Mouse (Mus musculus) stomach, embryonic 14.5 days (tissue): ENCODE measurements around the gene 4921524J17Rik. TPM values are rescaled to one million over a fixed set of nuclear protein-coding genes. Genes with fewer than 3 reads are reported as not detected.

ENCODE experiments used
- ATAC-seq: fragments of 200-750 bp; cut with Nextera tagmentation; 2 replicates; pipeline ENCODE4 v1.8.0; 2017; ENCODE audit warnings: low read depth, moderate TSS enrichment; ENCODE audit not compliant: insufficient number of reproducible peaks, insufficient read depth, low FRiP score
- H3K27ac ChIP-seq: fragments of 300-500 bp; sonication (generic); 2 replicates; pipeline ENCODE4 v1.5.1; 2014; ENCODE audit warnings: mild to moderate bottlenecking, low read length, moderate library complexity, mixed read lengths
- H3K27me3 ChIP-seq: fragments of 300-500 bp; sonication (generic); 2 replicates; pipeline ENCODE4 v1.6.1; 2014; ENCODE audit warnings: low read length, control low read depth, mixed read lengths; ENCODE audit not compliant: control insufficient read depth, insufficient read depth
- H3K36me3 ChIP-seq: fragments of 300-500 bp; sonication (generic); 2 replicates; pipeline ENCODE4 v1.6.1; 2014; ENCODE audit warnings: mild to moderate bottlenecking, control low read depth, low read length, moderate library complexity, mixed read lengths; ENCODE audit not compliant: control insufficient read depth, insufficient read depth
- H3K4me1 ChIP-seq: fragments of 300-500 bp; sonication (generic); 2 replicates; pipeline ENCODE4 v1.6.1; 2014; ENCODE audit warnings: low read length, control low read depth, mixed read lengths; ENCODE audit not compliant: control insufficient read depth, insufficient read depth
- H3K4me2 ChIP-seq: fragments of 300-500 bp; sonication (generic); replicated peaks from 2 replicates; pipeline ENCODE4 v1.6.1; 2014; ENCODE audit warnings: low read depth, low read length, control low read depth
- H3K4me3 ChIP-seq: fragments of 300-500 bp; sonication (generic); 2 replicates; pipeline ENCODE4 v1.5.1; 2014; ENCODE audit warnings: low read depth, low read length, control low read depth
- H3K9ac ChIP-seq: fragments of 300-500 bp; sonication (generic); replicated peaks from 2 replicates; pipeline ENCODE4 v1.6.1; 2014; ENCODE audit warnings: low read depth, mild to moderate bottlenecking, control low read depth, low read length, moderate library complexity, mixed read lengths
- H3K9me3 ChIP-seq: fragments of 300-500 bp; sonication (generic); 2 replicates; pipeline ENCODE4 v1.6.1; 2016; ENCODE audit warnings: low read depth, low read length, control low read depth; ENCODE audit not compliant: control insufficient read depth
- WGBS: fragments of 180-500 bp; shearing (Covaris S2); extraction: QIAGEN DNeasy Blood & Tissue Kit; methylation state at CpG from one replicate; pipeline ENCODE4 v1.1.7; 2014; 5-methylcytosine and 5-hydroxymethylcytosine counted together
- polyA plus RNA-seq: library from polyadenylated mRNA; unstranded; fragments of >200 nt; fragmentation: Nextera tagmentation; extraction: Ambion mirVana; gene quantifications from 2 replicates; pipeline ENCODE4 v1.2.1, GENCODE M21; 2014

4921524J17Rik gene
- 37.9 and 40.0 TPM in 2 replicates for polyA plus RNA-seq

DNA sequence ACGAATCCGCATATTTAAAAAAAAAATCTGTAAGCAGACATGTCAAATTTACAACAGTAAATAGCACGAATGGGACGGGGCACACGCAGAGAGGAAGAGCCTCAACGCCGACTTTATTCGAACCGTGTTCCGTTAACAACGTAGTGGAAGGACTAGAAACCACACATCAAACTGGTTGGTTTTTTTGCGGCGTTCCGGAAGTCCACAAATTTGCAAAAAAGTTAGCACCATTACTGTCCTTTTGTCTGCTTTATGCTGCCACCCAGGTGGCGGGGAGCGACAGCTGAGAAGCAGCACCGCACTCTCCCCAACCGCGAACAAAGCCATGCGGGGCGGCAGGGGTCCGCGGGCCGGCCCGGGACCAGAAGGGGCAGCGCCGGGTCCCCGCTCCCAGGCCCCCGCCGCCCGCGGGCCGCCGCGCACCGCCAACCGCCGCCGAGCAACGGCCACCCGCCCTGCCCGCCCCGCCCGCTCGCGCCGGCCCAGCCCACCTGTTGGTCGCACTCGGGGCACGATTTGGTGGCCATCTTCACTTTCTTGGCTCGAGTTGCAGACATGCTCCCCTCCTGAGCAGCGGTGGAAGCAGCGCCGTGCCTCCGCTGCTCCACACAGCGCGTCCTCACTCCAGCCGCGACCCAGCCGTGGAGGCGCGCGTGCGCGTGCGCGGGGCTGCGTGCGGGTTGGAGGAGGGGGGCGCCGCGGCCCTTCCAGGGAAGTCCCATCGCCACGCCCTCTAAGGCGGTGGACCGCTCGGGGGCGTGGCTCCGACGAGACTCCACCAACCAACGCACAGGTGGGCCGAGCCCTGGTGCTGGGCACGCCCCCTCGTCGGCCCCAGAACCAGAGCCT is at the start of gene 4921524J17Rik:
4921524J17Rik (minus strand) TSS at position 666 of the 849 bp plus-strand sequence.
- peak within 1 kb of the TSS; percentile 83 for H3K9ac ChIP-seq
- peak within 1 kb of the TSS; percentile 87 for H3K27ac ChIP-seq
- H3K4me3 ChIP-seq, result peak within 1 kb of the TSS; percentile 65
- ATAC-seq, result peak; percentile 100
- H3K36me3 ChIP-seq, result no peaks in the 10 kb centered on the region
- H3K4me1 ChIP-seq, result peaks cover 29% of the 10 kb centered on the region
- H3K9me3 ChIP-seq, result no peaks in the 10 kb centered on the region
- H3K4me2 ChIP-seq, result peak within 1 kb of the TSS; percentile 59
- WGBS, result 1% methylated on average over 66 of the region's 85 CpGs
- no peaks in the 10 kb centered on the region for H3K27me3 ChIP-seq

DNA sequence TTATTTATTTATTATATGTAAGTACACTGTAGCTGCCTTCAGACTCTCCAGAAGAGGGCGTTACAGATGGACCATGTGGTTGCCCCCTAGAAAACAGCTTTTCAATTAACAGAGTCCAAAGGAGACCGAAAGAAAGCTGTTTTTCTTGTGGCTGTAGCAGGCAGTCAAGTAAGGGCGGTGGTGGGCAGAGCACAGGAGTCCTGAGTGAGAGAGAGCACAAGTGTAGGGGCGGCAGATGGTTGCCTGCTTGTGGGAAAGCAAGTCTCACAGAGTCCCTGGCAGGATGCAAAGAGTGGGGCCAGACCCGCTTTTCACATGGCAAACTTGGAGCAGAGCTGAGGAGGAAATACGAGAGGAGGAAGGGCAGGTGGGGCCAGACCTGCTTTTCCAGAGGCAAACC is 49.8 kb upstream of the 4921524J17Rik start:
- Histone ChIP-seq H3K4me1 (no peaks in the 10 kb centered on the region), H3K9me3 (no peaks in the 10 kb centered on the region)
- 63% methylated on average over 6 of the region's 6 CpGs for WGBS

DNA sequence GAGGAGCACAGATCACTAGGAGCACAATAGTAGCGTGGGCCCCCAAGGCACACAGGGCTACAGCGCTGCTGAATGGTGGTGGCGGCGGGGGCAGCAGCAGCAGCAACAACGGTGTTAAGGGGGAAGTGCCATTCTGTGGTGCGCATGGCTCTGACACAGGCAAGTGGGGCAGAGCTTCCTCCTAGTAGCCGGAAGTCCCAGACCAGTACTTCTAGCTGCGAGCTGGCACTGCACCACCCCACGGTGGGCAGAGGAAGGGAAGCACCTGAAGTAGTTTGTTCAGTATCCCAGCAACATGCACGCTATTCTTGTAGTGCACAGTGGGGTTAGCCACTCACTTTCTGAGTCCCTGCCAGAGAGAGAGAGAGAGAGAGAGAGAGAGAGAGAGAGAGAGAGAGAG is 49.3 kb upstream of the 4921524J17Rik start:
- Histone ChIP-seq H3K9ac (no peak overlapping the region), H3K27me3 (no peaks in the 10 kb centered on the region), H3K4me3 (no peak overlapping the region), H3K4me1 (no peaks in the 10 kb centered on the region), H3K36me3 (no peaks in the 10 kb centered on the region), H3K4me2 (no peak overlapping the region), H3K9me3 (no peaks in the 10 kb centered on the region), H3K27ac (no peak overlapping the region)
- ATAC-seq, result peak; percentile 53; the same call in 1 of the 2 replicates
- WGBS, result 26% methylated on average over 10 of the region's 10 CpGs

More for the DNA sequence above, 49.8 kb upstream of the 4921524J17Rik start:
- H3K4me2 ChIP-seq, result no peak overlapping the region
- no peak overlapping the region for H3K4me3 ChIP-seq
- H3K27me3 ChIP-seq, result no peaks in the 10 kb centered on the region
- H3K27ac ChIP-seq, result no peak overlapping the region
- no peak overlapping the region for H3K9ac ChIP-seq
- no peaks in the 10 kb centered on the region for H3K36me3 ChIP-seq
- ATAC-seq, result no peak

DNA sequence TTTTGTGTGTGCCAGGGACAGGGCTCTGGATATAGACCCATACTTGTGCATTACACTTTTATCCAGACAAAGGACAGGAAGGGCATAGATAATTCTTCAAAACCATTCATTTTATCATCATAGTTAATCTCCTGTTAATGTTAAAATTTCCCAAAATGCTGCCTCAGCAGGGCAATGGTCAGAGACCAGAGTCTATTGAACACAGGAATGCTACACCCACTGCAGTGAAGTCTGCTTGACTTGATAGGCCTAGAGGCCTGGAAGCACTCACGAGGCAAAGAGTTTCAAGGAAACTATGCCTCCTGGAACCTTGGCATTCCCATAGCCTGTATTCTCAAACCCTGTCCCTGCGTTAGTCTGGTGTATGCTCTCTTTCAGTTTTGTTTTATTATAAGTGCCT is 47.1 kb upstream of the 4921524J17Rik start:
- H3K9me3 ChIP-seq, result no peaks in the 10 kb centered on the region
- 93% methylated on average over 2 of the region's 2 CpGs for WGBS
- H3K4me2 ChIP-seq, result no peak overlapping the region
- no peak overlapping the region for H3K27ac ChIP-seq
- H3K9ac ChIP-seq, result no peak overlapping the region
- no peak for ATAC-seq
- H3K36me3 ChIP-seq, result no peaks in the 10 kb centered on the region
- H3K4me1 ChIP-seq, result no peaks in the 10 kb centered on the region
- no peak overlapping the region for H3K4me3 ChIP-seq
- H3K27me3 ChIP-seq, result no peaks in the 10 kb centered on the region

DNA sequence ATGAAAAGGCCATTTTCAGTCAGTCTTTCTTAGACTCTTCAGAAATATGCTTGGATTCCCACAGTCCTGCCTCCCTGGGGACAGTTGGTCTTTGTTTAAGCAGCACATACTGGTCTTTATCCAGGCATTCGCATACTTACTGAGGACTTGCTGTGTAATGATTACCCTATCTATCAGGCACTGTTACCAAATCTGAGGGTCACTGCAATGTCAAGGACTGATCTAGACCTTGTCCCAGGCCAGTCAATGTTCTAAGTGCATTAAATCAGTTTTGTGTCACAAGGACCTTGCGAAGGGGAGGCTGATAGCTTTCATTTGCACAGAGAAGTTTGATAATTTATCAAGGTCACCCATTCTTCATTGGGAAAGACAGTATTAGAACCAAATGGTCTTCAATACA is 45.8 kb upstream of the 4921524J17Rik start:
- H3K4me3 ChIP-seq, result no peak overlapping the region
- no peaks in the 10 kb centered on the region for H3K27me3 ChIP-seq
- H3K4me1 ChIP-seq, result no peaks in the 10 kb centered on the region
- H3K9me3 ChIP-seq, result no peaks in the 10 kb centered on the region
- no peak for ATAC-seq
- no peak overlapping the region for H3K9ac ChIP-seq
- no peak overlapping the region for H3K4me2 ChIP-seq
- no peak overlapping the region for H3K27ac ChIP-seq
- no peaks in the 10 kb centered on the region for H3K36me3 ChIP-seq
- 78% methylated on average over 2 of the region's 2 CpGs for WGBS

DNA sequence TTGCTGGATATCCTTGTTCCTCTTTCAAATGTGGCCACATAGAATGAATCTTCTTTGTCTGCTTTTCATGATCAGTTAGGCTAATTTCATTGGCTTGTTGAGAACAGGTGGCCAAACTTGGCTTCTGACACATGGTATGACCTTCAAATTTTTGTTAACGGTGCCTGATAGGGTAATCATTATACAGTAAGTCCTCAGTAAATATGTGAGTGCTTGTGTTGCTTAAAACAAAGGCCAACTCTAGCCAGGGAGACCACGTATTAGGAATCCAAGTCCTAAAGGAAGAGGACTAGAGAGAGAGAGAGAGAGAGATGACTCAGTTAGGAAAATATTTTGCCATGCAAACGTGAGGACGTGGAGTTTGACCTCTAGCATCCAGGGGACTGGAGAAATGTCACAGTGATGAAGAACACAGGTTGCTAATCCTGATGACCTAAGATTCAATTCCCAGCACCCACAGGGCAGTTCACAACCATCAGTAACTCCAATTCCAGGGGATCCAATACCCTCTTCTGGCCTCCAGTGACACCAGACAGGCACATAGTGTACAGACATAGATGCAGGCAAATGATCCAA is 44.4 kb upstream of the 4921524J17Rik start:
- no peaks in the 10 kb centered on the region for H3K4me1 ChIP-seq
- H3K27ac ChIP-seq, result no peak overlapping the region
- no peak for ATAC-seq
- no peaks in the 10 kb centered on the region for H3K36me3 ChIP-seq
- H3K27me3 ChIP-seq, result no peaks in the 10 kb centered on the region
- no peak overlapping the region for H3K9ac ChIP-seq
- WGBS, result 56% methylated on average over 4 of the region's 4 CpGs
- no peaks in the 10 kb centered on the region for H3K9me3 ChIP-seq
- H3K4me2 ChIP-seq, result no peak overlapping the region
- no peak overlapping the region for H3K4me3 ChIP-seq

DNA sequence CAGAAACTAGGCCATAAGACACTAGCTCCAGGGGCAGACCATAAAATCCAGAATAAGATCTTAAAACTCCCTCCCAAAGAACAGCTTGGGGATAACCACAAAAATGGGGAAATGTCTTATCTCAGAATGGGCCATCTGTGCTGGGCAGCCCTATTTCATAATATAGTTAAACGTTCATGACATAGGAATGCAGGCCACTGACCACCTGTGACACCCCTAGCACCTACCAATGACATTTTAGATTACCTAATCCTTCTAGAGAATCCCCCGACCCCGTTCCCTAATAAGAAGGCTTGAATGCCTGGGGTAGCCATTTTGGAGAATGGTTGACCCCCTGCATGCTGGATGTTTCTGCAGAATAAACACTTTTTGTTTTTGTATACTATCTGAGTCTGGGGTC is 42.3 kb upstream of the 4921524J17Rik start:
- Histone ChIP-seq H3K4me3 (no peak overlapping the region), H3K9me3 (no peaks in the 10 kb centered on the region), H3K4me1 (no peaks in the 10 kb centered on the region), H3K4me2 (no peak overlapping the region), H3K27ac (no peak overlapping the region), H3K27me3 (no peaks in the 10 kb centered on the region), H3K36me3 (no peaks in the 10 kb centered on the region), H3K9ac (no peak overlapping the region)
- no peak for ATAC-seq
- WGBS, result 90% methylated on average over 3 of the region's 3 CpGs

DNA sequence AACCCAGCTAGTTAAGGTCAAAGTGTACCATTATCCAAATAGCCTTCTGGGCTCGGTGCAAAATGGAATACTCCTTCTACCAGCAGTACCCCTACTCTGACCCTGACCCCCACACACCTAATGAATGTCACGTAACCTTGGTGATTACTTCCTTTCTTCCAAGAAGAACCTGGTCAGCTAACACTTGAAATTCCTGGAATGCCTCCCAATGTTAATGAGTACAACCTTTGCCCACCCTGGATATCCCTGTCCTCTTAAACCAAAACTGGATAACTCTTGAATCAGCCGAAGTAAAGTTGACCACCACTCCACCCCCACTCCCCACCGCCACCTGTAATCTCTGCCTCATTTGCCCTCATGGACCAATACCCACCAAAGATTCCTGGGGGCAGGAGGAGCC is 40.6 kb upstream of the 4921524J17Rik start:
- ATAC-seq, result no peak
- no peak overlapping the region for H3K4me3 ChIP-seq
- no peaks in the 10 kb centered on the region for H3K9me3 ChIP-seq
- H3K4me2 ChIP-seq, result no peak overlapping the region
- WGBS, result 62% methylated on average over 4 of the region's 4 CpGs
- H3K27ac ChIP-seq, result no peak overlapping the region
- H3K4me1 ChIP-seq, result no peaks in the 10 kb centered on the region
- H3K27me3 ChIP-seq, result no peaks in the 10 kb centered on the region
- H3K9ac ChIP-seq, result no peak overlapping the region
- H3K36me3 ChIP-seq, result no peaks in the 10 kb centered on the region
